Mouse (Mus musculus) thymus, adult 2 months (tissue): ENCODE data around the gene Lrrk1.

Experiments used
- CTCF ChIP-seq: fragments of 200-500 bp; IDR thresholded peaks from 2 replicates; pipeline ENCODE4 v1.5.1; 2012; ENCODE audit warnings: mild to moderate bottlenecking, control low read depth, low read length, moderate library complexity, borderline replicate concordance; ENCODE audit not compliant: control insufficient read depth, poor library complexity, insufficient read depth; ENCODE audit errors: extremely low read depth
- POLR2A ChIP-seq: fragments of 200-500 bp; IDR thresholded peaks from 2 replicates; pipeline ENCODE4 v1.6.1; 2012; ENCODE audit warnings: mild to moderate bottlenecking, low read length, control low read depth, moderate library complexity; ENCODE audit not compliant: control insufficient read depth, poor library complexity, insufficient read depth; ENCODE audit errors: extremely low read depth

- no peak for TF ChIP-seq CTCF
- TF ChIP-seq POLR2A: no peak
Measured at GRCm38 (mm10) chr7:66199391-66199831, 188.7 kb downstream of the Lrrk1 start.
